Comparison of ENCODE assay signal across 16 mouse cellular contexts in genomic region chr3:27677574-27677973, GRCm38 (mm10). TPM values are rescaled to one million over a fixed set of nuclear protein-coding genes. Genes with fewer than 3 reads are reported as not detected.
DNase-seq lines count a peak whose midpoint lies in the region; TF ChIP-seq lines count a peak whose summit lies in the region.
"Had no signal": no experiment of that assay in that cellular context is flagged by ENCODE, and none has a peak within 500 bp of the region (broad histone marks: within the 10 kb centered on the region; RNA-seq: fewer than 3 reads in every experiment).

No protein-coding gene starts in this region.

- no peak for TF ChIP-seq CTCF in embryonic fibroblast, embryonic 13.5 days (IDR thresholded peaks at IDR 0.05; ENCODE audit: borderline replicate concordance, insufficient read depth, low read length)

- H3K4me3 ChIP-seq in embryonic fibroblast, embryonic 13.5 days (ENCODE audit: insufficient read depth, low read length), result no peak overlapping the region
- H3K4me3 ChIP-seq: heart, adult 2 months; kidney, embryonic 15.5 days; neural tube, embryonic 13.5 days had no signal

- peaks cover 21% of the 10 kb centered on the region for H3K4me1 ChIP-seq in embryonic fibroblast, embryonic 13.5 days (ENCODE audit: control insufficient read depth, insufficient read depth, low read length)

- peak; percentile 43 for DNase-seq in adrenal gland, adult 2 months
- no peak for DNase-seq in adrenal gland, adult 18-20 months (ENCODE audit: low spot score in 2 of 2)
- DNase-seq in layer of hippocampus, adult 18-20 months (ENCODE audit: low spot score in 2 of 2), result peak; percentile 16 to 47
- no peak for DNase-seq in layer of hippocampus, adult 9-10 months (ENCODE audit: low spot score)
- DNase-seq in lung, postnatal 4 days, result peak; percentile 41 to 66
- no peak for DNase-seq in urinary bladder, adult 2 months (ENCODE audit: low spot score)
- no peak for DNase-seq in natural killer cell, adult 2 months (ENCODE audit: low spot score in 2 of 2)
- DNase-seq: adrenal gland, postnatal 25 days; cerebellum, adult 9-10 months; heart, postnatal 36 days; spleen, adult 18-20 months; thymus, adult 2 months had no signal

- H3K27ac ChIP-seq in embryonic fibroblast, embryonic 13.5 days (ENCODE audit: insufficient read depth, low read length), result 0 out of 2 replicates have a peak overlapping the region, but pooled peaks have one; percentile 4
- H3K27ac ChIP-seq: heart, adult 2 months; neural tube, embryonic 13.5 days had no signal

- no peak for TF ChIP-seq POLR2A in embryonic fibroblast, embryonic 13.5 days (IDR thresholded peaks at IDR 0.05; ENCODE audit: low read depth, low read length)

RNA-seq across cellular contexts. Expression of gene Fndc3b, which starts 33.5 kb away (rescaled TPM):
- total RNA-seq in adrenal gland, adult 2 months (2021), result 100 to 1,000 TPM in 1 of 2 experiments, 10 to 100 TPM in 1; 88.9 to 120 TPM
- 15.5 and 27.9 TPM in 2 replicates for polyA plus RNA-seq in adrenal gland, adult 2 months (2012; rRNA removed)
- total RNA-seq in adrenal gland, adult 18-20 months (2021), result 100 to 1,000 TPM; 128 to 148 TPM
- total RNA-seq in layer of hippocampus, adult 18-20 months (2021), result 10 to 100 TPM; 20.5 to 21.2 TPM
- polyA plus RNA-seq in embryonic fibroblast, embryonic 13.5 days (2011; ENCODE audit: insufficient read length, low read depth, missing spikeins), result 130 and 144 TPM in 2 replicates
- 26.0 and 34.5 TPM in 2 replicates for polyA plus RNA-seq in urinary bladder, adult 2 months (2012; rRNA removed)

Comparison
In these comparisons a context has a peak if more than half of its experiments do, and no peak if none do; other contexts are left out.
1. DNase-seq: peak in adrenal gland, adult 2 months (single experiment), layer of hippocampus, adult 18-20 months (2 of 2) and lung, postnatal 4 days (2 of 2); none in adrenal gland, adult 18-20 months (0 of 2), layer of hippocampus, adult 9-10 months (single experiment), urinary bladder, adult 2 months (single experiment) and natural killer cell, adult 2 months (0 of 2).
2. RNA of gene Fndc3b, which starts 33.5 kb away (total RNA-seq): 128 to 148 TPM in adrenal gland, adult 18-20 months and 88.9 to 120 TPM in adrenal gland, adult 2 months; 20.5 to 21.2 TPM in layer of hippocampus, adult 18-20 months; every median in the first group is over 4 times any median in the second.